Mouse (Mus musculus): ENCODE measurements around the gene Stxbp3.

Stxbp3 gene

DNA sequence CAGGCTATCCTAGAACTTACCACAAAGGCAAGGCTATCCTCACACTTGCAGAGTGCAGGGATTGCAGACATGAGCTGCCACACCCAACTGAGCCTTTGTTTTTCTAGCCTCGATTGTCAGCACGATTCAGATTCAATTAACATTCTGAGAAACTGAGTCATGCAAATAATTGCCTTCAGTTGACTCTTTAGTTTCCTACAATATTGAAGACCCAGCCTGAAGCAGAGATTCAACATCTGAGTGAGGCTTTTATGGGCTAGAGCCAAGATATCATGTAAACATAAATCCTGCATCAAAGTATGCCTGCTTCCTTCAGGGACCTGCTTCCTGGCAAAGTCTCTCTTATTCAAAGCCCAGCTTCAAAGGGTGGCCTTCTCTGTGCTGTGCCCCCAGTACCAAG, 76.6 kb downstream of the Stxbp3 start:
- DNase-seq (ENCODE audit: low spot score) = no peak

DNA sequence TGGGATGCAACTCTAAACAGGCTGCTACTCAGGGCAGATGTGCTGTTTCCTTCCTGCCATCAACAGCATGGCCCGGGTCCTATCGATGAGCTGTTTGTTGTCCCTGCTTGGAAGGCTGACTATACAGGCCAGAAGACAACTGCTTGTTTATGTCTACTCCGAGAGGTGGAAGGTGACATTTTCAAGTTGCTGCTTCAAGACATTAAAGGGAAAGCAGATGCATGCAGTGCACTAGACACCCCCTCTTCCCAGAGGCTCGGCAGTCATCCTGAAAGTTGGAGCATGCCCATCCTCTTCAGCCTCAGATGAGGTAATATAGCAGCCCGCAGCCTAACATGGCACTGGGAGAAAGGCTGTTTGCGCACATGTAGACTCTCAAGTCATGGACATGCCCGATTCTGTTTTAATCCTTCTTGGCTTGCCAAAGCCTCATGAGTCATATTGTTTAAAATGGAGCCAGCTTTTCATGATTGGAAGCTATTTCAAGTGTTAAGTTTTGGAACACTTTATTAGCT, 77.7 kb downstream of the Stxbp3 start:
- peak; percentile 29 for DNase-seq (ENCODE audit: low spot score)

DNA sequence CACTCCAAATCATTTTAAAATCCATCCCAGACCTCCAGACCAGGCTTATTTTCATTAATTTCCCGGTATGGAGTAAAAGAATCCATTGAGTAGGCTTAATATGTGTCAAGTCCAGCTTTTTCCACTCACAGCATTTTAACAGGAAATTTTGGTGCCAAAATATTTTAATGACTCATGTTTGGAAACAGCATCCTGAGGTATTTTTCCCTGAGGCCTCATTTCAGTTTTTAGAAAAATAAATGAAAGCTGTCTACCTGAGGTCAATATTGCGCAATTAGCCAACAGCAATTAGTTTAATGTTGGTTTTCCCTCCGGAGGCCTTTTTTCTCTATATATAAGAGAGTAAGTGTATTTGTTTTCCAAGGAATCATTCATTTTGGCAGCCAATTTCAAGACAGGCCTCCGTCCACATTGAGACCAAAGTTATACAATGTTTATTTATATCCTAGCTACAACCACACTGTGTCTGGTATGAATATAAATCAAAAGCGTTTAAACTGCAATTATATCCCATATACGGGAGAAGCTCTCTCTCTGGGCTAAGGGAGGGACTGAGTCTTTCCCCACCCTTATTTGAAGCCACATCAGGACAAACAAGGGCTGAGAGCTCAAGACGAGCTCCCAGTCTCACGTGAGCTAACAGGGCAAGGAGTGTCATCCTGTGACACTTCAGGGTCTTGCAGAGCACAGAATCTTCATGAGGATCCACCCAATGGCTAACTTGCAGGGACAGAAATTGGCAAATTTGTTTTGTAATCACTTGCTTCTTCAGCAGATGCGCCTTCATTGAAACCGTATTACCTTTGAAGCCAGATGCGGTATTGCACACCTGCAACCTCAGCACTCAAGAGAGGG, 80.5 kb downstream of the Stxbp3 start:
- DNase-seq (ENCODE audit: low spot score) = no peak

GRCm38 (mm10) chr3:108757570-108757969, 82.8 kb downstream of the Stxbp3 start:
- no peak for DNase-seq (ENCODE audit: low spot score)

GRCm38 (mm10) chr3:108756131-108756530, 84.2 kb downstream of the Stxbp3 start:
- DNase-seq (ENCODE audit: low spot score) = no peak

- DNase-seq (ENCODE audit: low spot score) = no peak
Measured at GRCm38 (mm10) chr3:108755542-108755941, 84.8 kb downstream of the Stxbp3 start.

- no peak for DNase-seq (ENCODE audit: low spot score)
Measured at GRCm38 (mm10) chr3:108754541-108754940, 85.8 kb downstream of the Stxbp3 start.

GRCm38 (mm10) chr3:108751691-108752090, 88.6 kb downstream of the Stxbp3 start:
- no peak for DNase-seq (ENCODE audit: low spot score)

DNA sequence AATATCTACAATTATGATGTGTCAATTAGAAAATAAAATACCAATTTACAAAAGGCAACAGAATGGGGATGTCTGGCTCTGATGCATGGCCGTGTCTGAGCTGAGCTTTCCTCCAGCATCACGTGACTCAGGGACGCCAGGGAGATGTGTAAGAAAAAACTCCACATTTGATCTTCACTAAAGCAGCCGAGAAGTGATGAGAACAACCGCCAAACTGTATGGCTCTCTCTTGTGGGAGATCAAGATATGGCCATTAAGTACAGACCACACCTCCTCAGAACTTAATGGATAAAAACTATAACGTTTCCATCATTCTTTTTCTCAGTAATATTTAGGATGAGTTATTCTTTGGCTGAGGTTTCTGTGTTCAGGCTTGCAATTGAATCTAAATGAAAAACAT, 89.3 kb downstream of the Stxbp3 start:
- DNase-seq (ENCODE audit: low spot score) = no peak

DNA sequence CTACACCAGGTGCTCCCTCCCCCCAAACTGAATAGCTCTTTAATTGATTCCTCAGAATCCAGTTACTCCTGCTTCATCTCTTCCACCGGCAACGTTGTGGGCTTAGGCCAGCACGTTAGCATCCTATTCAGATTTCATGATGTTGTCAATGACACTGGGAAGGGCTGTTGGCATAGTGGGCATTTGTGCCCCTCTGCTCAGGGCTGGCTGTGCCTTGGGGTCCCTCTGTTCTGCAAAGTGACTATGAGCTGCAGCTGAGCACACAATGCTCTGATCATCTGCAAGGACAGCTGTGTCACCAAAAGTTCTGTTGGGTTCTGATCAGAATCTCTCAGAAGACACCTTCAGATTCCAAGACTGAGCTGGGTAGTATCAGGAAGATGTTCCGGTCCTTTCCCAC, 96.3 kb downstream of the Stxbp3 start:
- no peak for DNase-seq (ENCODE audit: low spot score)

Measured in left cerebral cortex, adult 11 months (tissue).